Comparison of ENCODE assay signal across 8 mouse cellular contexts in genomic region chr2:166108326-166108725, GRCm38 (mm10). TPM values are rescaled to one million over a fixed set of nuclear protein-coding genes. Genes with fewer than 3 reads are reported as not detected.
A peak's percentile ranks its signal among the peaks of the same experiment; 100 is the strongest.
DNase-seq lines count a peak whose midpoint lies in the region; TF ChIP-seq lines count a peak whose summit lies in the region.

No protein-coding gene starts in this region.

- H3K4me1 ChIP-seq in lung, adult 2 months (ENCODE audit: control insufficient read depth, insufficient read depth, low read length), result peaks cover 2% of the 10 kb centered on the region; the same call in 1 of the 2 replicates

- peak; percentile 56 for TF ChIP-seq CTCF in lung, adult 2 months (IDR thresholded peaks at IDR 0.05; ENCODE audit: insufficient read depth, low read length)

- 29% methylated on average over 4 of the region's 4 CpGs for WGBS in large intestine, adult 2 months
- WGBS in lung, adult 2 months, result 23% methylated on average over 4 of the region's 4 CpGs

- TF ChIP-seq POLR2A in lung, adult 2 months (IDR thresholded peaks at IDR 0.05; ENCODE audit: borderline replicate concordance, extremely low read depth, low read depth, low read length), result no peak

- DNase-seq in CD4-positive helper T cell, adult 2 months (ENCODE audit: low read depth, low spot score), result peak; percentile 57
- DNase-seq in adrenal gland, adult 18-20 months (ENCODE audit: low spot score in 2 of 2), result peak; percentile 85 to 87
- peak; percentile 93 for DNase-seq in embryo, embryonic 11 days
- peak; percentile 67 to 87 for DNase-seq in heart, adult 9 months (ENCODE audit: low spot score in 2 of 2)
- DNase-seq in large intestine, adult 2 months (ENCODE audit: low read depth, low spot score), result peak; percentile 50
- peak; percentile 78 for DNase-seq in lung, adult 2 months
- DNase-seq in right cerebral cortex, postnatal 14 days, result peak; percentile 93
- peak; percentile 72 to 87 for DNase-seq in urinary bladder, postnatal 4 days (ENCODE audit: low spot score in 2 of 2)

- no peak overlapping the region for H3K4me3 ChIP-seq in lung, adult 2 months (replicated peaks; ENCODE audit: extremely low read depth, low read depth, low read length)

RNA-seq across cellular contexts. Expression of gene Sulf2, which starts 47.1 kb away (rescaled TPM):
- total RNA-seq in adrenal gland, adult 18-20 months (2021), result 100 to 1,000 TPM in 1 of 2 experiments, 10 to 100 TPM in 1; 50.8 to 108 TPM
- 22.4 and 66.5 TPM in 2 replicates for polyA plus RNA-seq in large intestine, adult 2 months (2012; rRNA removed)
- 37.6 and 44.2 TPM in 2 replicates for polyA plus RNA-seq in lung, adult 2 months (2012; rRNA removed)
